Mouse (Mus musculus): ENCODE data around the gene Polr1c. TPM values are rescaled to one million over a fixed set of nuclear protein-coding genes. Genes with fewer than 3 reads are reported as not detected.

The Polr1c gene
- total RNA-seq, 1 experiment from 2014 or later: 42.7 TPM

- ATAC-seq (replicated peaks; ENCODE audit: insufficient number of reproducible peaks, low FRiP score, low TSS enrichment, poor library complexity, severe bottlenecking): no peak
Observed at GRCm38 (mm10) chr17:46241471-46241870, 6.4 kb downstream of the Polr1c start.

DNA sequence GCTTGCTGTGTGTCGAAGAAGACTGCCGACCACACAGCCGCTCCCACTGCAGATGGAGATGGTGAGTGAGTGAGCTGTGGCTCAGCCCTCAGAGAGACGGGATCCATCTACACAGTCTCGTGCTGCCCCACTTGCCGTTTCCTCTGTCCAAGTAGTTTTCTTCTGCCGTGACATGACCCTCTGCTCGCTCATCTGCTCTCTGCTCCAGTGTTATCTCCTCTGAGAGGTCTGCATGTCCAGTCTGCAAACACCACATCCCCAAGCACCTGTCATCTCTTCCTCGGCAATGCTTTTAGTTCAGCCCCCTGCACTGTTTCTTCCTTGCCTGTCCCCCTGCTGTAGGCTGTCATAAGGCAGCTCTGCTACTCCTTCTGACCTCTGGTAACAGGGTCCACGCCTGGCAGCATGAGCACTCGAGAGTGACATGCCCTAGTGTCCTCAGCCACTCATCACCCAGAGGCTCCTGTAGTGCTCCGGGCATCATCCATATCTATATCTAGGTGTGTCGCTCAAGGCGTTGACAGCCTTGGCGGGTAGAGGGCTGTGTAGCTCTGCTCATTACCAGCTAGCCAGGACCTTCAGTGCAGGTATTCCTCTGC lies 8.2 kb downstream of the Polr1c start:
- no peak for ATAC-seq (replicated peaks; ENCODE audit: insufficient number of reproducible peaks, low FRiP score, low TSS enrichment, poor library complexity, severe bottlenecking)

- ATAC-seq (replicated peaks; ENCODE audit: insufficient number of reproducible peaks, low FRiP score, low TSS enrichment, poor library complexity, severe bottlenecking): no peak
Observed at GRCm38 (mm10) chr17:46237480-46237879, 10.4 kb downstream of the Polr1c start.

GRCm38 (mm10) chr17:46237079-46237478 lies 10.8 kb downstream of the Polr1c start:
- ATAC-seq (replicated peaks; ENCODE audit: insufficient number of reproducible peaks, low FRiP score, low TSS enrichment, poor library complexity, severe bottlenecking): no peak

- no peak for ATAC-seq (replicated peaks; ENCODE audit: insufficient number of reproducible peaks, low FRiP score, low TSS enrichment, poor library complexity, severe bottlenecking)
Observed at GRCm38 (mm10) chr17:46236067-46236466, 11.8 kb downstream of the Polr1c start.

- no peak for ATAC-seq (replicated peaks; ENCODE audit: insufficient number of reproducible peaks, low FRiP score, low TSS enrichment, poor library complexity, severe bottlenecking)
Observed at GRCm38 (mm10) chr17:46227576-46227975, 20.3 kb downstream of the Polr1c start.

GRCm38 (mm10) chr17:46221601-46222000 lies 26.3 kb downstream of the Polr1c start:
- no peak for ATAC-seq (replicated peaks; ENCODE audit: insufficient number of reproducible peaks, low FRiP score, low TSS enrichment, poor library complexity, severe bottlenecking)

DNA sequence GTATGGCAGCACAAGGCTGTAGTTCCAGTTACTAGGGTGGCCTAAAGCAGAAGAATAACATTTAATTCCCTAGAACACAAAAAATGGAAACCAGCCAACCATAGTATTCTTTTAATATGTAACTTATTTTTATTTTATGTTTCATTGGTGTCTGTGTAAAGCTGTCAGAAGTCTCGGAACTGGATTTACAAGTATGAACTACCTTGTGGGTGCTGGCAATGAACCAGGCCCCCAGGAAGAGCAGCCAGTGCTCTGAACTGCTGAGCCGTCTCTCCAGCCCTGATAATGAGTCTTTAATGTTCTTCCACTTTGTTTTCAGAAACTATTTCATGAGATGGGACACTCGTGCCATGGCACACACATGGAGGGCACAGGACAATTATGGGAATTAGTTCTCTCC lies 37.3 kb downstream of the Polr1c start:
- no peak for ATAC-seq (replicated peaks; ENCODE audit: insufficient number of reproducible peaks, low FRiP score, low TSS enrichment, poor library complexity, severe bottlenecking)

DNA sequence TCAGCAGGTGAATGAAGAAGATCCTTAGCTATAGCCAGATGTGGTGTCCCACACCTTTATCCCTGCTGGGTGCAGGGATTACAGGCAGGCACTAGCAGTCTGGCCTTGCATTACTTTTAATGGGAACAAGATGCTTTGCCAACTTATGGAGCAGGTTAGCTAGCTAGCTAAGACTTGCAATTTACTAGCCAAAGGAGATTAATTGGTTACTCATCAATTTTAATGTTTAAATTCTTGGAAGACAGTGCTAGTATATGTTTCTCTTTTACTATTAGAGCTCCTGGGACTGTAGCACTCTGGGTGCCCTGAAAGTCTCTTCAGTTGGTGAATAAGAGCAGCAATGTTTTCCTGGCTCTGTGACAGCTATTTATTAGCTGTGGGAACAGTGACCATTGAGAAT lies 41.2 kb downstream of the Polr1c start:
- ATAC-seq (replicated peaks; ENCODE audit: insufficient number of reproducible peaks, low FRiP score, low TSS enrichment, poor library complexity, severe bottlenecking): no peak

- ATAC-seq (replicated peaks; ENCODE audit: insufficient number of reproducible peaks, low FRiP score, low TSS enrichment, poor library complexity, severe bottlenecking): no peak; the same call in 1 of the 2 replicates
Observed at GRCm38 (mm10) chr17:46203078-46203477, 44.8 kb downstream of the Polr1c start.

GRCm38 (mm10) chr17:46202421-46203071 lies 45.3 kb downstream of the Polr1c start, which contains the start of the genes Polh and Xpo5:
Polh (minus strand) TSS chr17:46202645.
Xpo5 (plus strand) TSS chr17:46202782.
- ATAC-seq (replicated peaks; ENCODE audit: insufficient number of reproducible peaks, low FRiP score, low TSS enrichment, poor library complexity, severe bottlenecking): peak; percentile 78

DNA sequence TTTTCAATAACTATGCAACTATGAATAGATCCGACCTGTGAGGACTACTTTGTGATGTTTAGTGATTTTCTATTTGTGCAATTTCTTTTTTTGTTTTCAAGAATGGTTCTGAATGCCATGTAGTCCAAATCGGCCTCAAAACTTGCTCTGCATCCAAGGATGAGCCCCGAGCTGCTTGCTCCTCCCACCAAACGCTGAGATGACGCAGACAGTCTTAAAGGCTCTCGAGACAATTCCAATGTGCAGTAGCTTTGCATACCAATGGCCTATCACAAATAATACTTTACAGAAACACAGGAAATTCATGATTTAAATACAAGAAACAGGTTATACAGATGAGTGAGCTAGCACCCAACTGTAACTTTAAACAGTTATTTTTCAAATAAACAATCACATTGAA lies 46.7 kb downstream of the Polr1c start:
- no peak for ATAC-seq (replicated peaks; ENCODE audit: insufficient number of reproducible peaks, low FRiP score, low TSS enrichment, poor library complexity, severe bottlenecking)

Other genes with a start within 250 kb of the Polr1c start
- 16.5 to 56.6 TPM (median 24.3 TPM) in 3 replicates for gene Vegfa, start 215.7 kb downstream of the Polr1c start, total RNA-seq (2017)
- gene Mrps18a, start 137.1 kb downstream of the Polr1c start, total RNA-seq (2017): 32.5 to 38.0 TPM (median 35.9 TPM) in 3 replicates
- 1.5 TPM in 1 of 3 replicates, not detected in the others for gene Rsph9, start 103.8 kb downstream of the Polr1c start, total RNA-seq (2017)
- 4.2 to 10.8 TPM (median 6.1 TPM) in 3 replicates for gene Mad2l1bp, start 94.5 kb downstream of the Polr1c start, total RNA-seq (2017)
- 84.1 to 127 TPM (median 93.1 TPM) in 3 replicates for gene Gtpbp2, start 87.0 kb downstream of the Polr1c start, total RNA-seq (2017)
- 7.5 to 15.6 TPM (median 7.7 TPM) in 3 replicates for gene Polh, start 45.4 kb downstream of the Polr1c start, total RNA-seq (2017)
- 20.3 to 29.2 TPM (median 21.2 TPM) in 3 replicates for gene Xpo5, start 45.3 kb downstream of the Polr1c start, total RNA-seq (2017)
- gene Yipf3, start within 50 bp of the Polr1c start, total RNA-seq (2017): 57.8 to 85.4 TPM (median 76.1 TPM) in 3 replicates
- gene Lrrc73, start 5.5 kb upstream of the Polr1c start, total RNA-seq (2017): 0.58 TPM in 1 of 3 replicates, not detected in the others
- gene Tjap1, start 35.0 kb upstream of the Polr1c start, total RNA-seq (2017): 14.6 to 18.0 TPM (median 18.0 TPM) in 3 replicates
- gene Dlk2, start 49.4 kb upstream of the Polr1c start, total RNA-seq (2017): not detected in 3 replicates
- 2.8 to 3.4 TPM (median 3.0 TPM) in 3 replicates for gene Abcc10, start 80.3 kb upstream of the Polr1c start, total RNA-seq (2017)
- gene Zfp318, start 135.7 kb upstream of the Polr1c start, total RNA-seq (2017): 23.5 to 54.0 TPM (median 33.9 TPM) in 3 replicates
- not detected in 3 replicates for gene Crip3, start 180.9 kb upstream of the Polr1c start, total RNA-seq (2017)
- not detected in 3 replicates for gene Slc22a7, start 190.4 kb upstream of the Polr1c start, total RNA-seq (2017)
- under 0.01 to 0.58 TPM (median 0.48 TPM) in 3 replicates for gene Ttbk1, start 239.6 kb upstream of the Polr1c start, total RNA-seq (2017)
- not detected in 3 replicates for gene Dnph1, start 248.7 kb upstream of the Polr1c start, total RNA-seq (2017)